Mouse (Mus musculus) mature B cell (primary cell): ENCODE measurements around the gene Adamtsl1.

ENCODE experiments used
- in situ Hi-C: fragments of 300-500 bp; cut with MboI; formaldehyde crosslinking; loops from 2 replicates; pipeline ENCODE4 v1.14.3; 2019

Gene Adamtsl1

GRCm38 (mm10) chr4:85801805-85802204 lies 287.8 kb downstream of the Adamtsl1 start:
- in situ Hi-C loops = no loop called here

- in situ Hi-C loops = no loop called here
Observed at GRCm38 (mm10) chr4:85814418-85814817, 300.4 kb downstream of the Adamtsl1 start.

GRCm38 (mm10) chr4:85818504-85818903 lies 304.5 kb downstream of the Adamtsl1 start:
- in situ Hi-C loops = no loop called here

DNA sequence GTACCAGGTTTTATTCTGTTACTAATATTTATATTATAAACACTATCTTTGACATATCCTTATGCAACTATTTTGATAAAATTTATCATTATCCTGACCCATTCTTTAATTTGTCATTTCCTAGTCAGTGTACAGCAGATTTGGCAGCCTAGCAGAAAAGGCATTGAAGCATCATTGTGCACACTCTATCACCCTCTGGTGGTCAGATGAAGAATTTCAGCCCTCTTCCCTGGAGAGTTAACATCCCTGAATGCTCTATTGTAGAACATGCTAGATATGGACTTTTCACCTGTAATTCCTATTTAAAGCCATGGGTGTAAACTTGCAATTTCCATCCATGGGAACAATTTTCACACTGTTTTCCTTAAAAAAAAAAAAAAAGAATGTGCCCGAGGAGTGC lies 305.2 kb downstream of the Adamtsl1 start:
- in situ Hi-C loops = no loop called here

GRCm38 (mm10) chr4:85819921-85820320 lies 305.9 kb downstream of the Adamtsl1 start:
- in situ Hi-C loops = no loop called here

- in situ Hi-C loops = no loop called here
Observed at GRCm38 (mm10) chr4:85823952-85824704, 310.2 kb downstream of the Adamtsl1 start.

- in situ Hi-C loops = no loop called here
Observed at GRCm38 (mm10) chr4:85824705-85825085, 310.7 kb downstream of the Adamtsl1 start.

DNA sequence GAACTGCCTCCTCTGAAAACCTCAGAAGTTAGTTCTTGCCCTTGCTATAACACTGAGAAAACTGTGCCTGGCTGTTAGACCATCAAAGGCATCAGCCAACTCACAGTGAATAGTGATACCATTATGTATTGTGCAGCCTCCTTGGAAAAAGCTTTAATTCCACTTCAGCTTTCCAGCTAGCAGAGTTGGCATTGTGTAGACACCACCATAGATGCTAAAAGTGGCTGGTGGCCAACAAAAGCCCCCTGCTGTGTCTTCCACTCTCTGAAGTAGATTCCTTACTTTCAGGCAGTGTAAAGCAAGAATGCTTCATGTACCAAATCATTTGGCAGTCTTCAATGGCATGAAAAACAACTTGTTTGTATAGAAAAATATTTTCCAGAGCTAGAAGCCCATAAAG lies 323.1 kb downstream of the Adamtsl1 start:
- in situ Hi-C loops = no loop called here

DNA sequence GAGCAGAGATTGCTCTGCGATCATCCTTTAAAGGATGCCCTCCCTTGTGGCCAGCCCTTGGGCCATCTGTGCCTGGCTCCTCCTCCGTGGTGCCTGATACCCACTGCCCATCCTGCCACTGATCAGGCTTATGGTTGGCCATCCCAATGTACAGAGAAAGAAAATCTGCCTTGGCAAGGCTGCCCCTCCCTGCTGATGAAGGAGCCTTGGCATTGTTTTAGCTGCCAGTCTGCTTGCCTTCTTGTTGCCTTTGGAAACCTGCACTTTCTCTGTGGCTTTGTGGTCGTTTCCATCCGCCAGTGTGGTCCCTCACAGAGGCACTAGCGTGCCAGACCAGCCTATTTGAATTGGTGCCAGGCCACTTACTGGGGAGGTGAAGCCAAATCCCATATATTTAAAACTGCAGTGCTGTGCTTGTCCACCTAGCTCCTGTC lies 323.6 kb downstream of the Adamtsl1 start:
- in situ Hi-C loops = no loop called here

- in situ Hi-C loops = no loop called here
Observed at GRCm38 (mm10) chr4:85838031-85838430, 324.1 kb downstream of the Adamtsl1 start.

- in situ Hi-C loops = no loop called here
Observed at GRCm38 (mm10) chr4:85842113-85842512, 328.1 kb downstream of the Adamtsl1 start.

GRCm38 (mm10) chr4:85844381-85844780 lies 330.4 kb downstream of the Adamtsl1 start:
- in situ Hi-C loops = no loop called here

GRCm38 (mm10) chr4:85845931-85846330 lies 332.0 kb downstream of the Adamtsl1 start:
- in situ Hi-C loops = no loop called here

GRCm38 (mm10) chr4:85853401-85853800 lies 339.4 kb downstream of the Adamtsl1 start:
- in situ Hi-C loops = no loop called here

GRCm38 (mm10) chr4:85854507-85854906 lies 340.5 kb downstream of the Adamtsl1 start:
- in situ Hi-C loops = no loop called here

- in situ Hi-C loops = no loop called here
Observed at GRCm38 (mm10) chr4:85879376-85879775, 365.4 kb downstream of the Adamtsl1 start.

GRCm38 (mm10) chr4:85881318-85881717 lies 367.3 kb downstream of the Adamtsl1 start:
- in situ Hi-C loops = no loop called here

DNA sequence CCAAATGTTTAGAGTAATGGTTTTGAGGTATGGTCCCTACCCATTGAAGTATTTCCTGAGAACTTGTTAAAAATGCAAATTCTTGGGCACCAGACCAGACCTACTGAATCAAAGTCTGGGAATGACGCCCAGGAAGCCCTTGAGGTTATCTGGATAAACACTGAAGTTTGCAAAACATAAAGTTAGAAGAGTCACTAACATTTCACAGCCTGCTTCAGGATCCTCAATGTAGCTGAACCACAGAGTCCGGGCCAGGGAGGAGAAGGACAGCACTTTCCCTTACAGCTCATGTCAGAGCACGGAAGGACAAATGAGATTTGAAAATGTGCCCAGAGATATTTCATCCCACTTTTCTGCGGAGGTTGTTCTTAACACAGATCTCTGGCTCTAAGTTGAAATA lies 370.1 kb downstream of the Adamtsl1 start:
- in situ Hi-C loops = no loop called here

GRCm38 (mm10) chr4:85889877-85890598 lies 376.1 kb downstream of the Adamtsl1 start:
- in situ Hi-C loops = no loop called here

GRCm38 (mm10) chr4:85901316-85901715 lies 387.3 kb downstream of the Adamtsl1 start:
- in situ Hi-C loops = no loop called here

GRCm38 (mm10) chr4:85904217-85904616 lies 390.2 kb downstream of the Adamtsl1 start:
- in situ Hi-C loops = no loop called here

DNA sequence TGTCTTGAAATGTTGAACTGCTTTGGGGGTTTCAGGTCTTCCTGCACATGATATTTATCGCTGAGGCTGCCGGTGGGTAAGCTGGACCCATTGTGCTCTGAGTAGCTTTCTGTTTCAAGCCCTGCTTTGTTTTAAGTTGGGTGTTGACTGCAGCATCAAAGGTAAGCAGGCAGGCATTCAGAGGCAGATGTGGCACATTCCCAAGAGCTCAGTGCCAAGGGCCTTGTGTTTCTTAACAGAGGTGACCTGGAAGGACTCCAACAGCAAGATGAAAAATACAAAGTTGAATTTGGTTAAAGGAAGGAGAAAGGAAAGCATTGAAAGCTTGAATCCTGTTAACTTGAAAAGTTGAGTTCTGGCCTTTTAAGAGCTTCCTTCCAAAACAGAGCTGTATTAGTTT lies 402.1 kb downstream of the Adamtsl1 start:
- in situ Hi-C loops = no loop called here

DNA sequence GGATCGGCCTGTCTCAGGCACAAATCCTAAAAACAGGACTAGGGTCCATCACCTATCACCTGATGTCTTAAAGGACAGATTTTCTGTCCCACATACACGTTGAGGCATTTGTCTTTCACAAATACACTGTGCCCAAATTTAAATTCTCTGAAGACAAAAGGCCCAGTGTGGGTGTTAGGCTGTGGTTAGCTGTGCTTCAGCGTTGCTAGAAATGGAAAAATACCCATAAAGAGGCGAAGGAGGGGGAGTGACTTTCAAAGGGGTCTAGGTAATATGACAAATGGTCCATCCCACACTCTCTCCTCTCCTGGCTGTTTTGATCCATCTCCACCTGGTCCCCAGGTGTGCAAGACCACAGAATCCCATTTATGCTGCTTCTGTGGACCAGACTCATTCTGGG lies 404.4 kb downstream of the Adamtsl1 start:
- in situ Hi-C loops = no loop called here
